Mouse (Mus musculus): ENCODE measurements around the gene Blcap.
A peak's percentile ranks its signal among the peaks of the same experiment; 100 is the strongest.

DNA sequence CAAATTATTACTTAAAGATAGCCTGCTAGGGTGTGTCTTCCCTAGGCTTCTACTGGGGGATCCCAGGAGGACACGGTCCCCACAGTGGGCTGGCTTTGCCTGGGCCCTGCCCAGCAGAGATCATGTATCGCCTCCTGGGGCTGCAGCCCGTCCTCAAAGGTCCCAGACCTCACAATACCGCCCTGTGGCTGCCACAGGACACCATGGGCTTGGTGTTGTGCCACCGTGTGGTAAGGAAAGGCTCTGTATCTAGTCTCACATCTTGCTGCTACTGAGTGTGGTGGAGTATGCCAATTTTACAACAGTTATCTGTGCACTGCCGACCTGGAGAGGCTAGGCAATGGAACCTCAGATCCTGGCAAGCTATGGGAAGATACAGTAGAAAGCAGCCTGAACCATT is 12.6 kb downstream of the Blcap start:
- TF ChIP-seq CTCF (IDR thresholded peaks at IDR 0.05; ENCODE audit: borderline replicate concordance, insufficient read depth, low read length): peak; percentile 11; the same call in 1 of the 2 replicates
- TF ChIP-seq POLR2A (IDR thresholded peaks at IDR 0.05; ENCODE audit: low read depth, low read length): no peak

All from embryonic fibroblast, embryonic 13.5 days (primary cell).